Mouse (Mus musculus): ENCODE measurements at regions not wholly inside any gene's neighbourhood (a gene's known extent, or its start where the extent isn't known, plus 50 kb on each side); places are given as distances from the start of the nearest gene placed in this dataset.
A peak's percentile ranks its signal among the peaks of the same experiment; 100 is the strongest.

GRCm38 (mm10) chr13:107325707-107326495 is 304.0 kb upstream of the Kif2a start:
- DNase-seq (ENCODE audit: low spot score in 2 of 2), result peak; percentile 51 to 69
- intact Hi-C loops (cut with DNase I), result loop anchor here (2.0 to 10.0 kb wide), 3 partner anchors 561 to 827 kb away; partner anchors contain the start of gene Smim15

GRCm38 (mm10) chr13:107314746-107315145 is 292.8 kb upstream of the Kif2a start:
- DNase-seq (ENCODE audit: low spot score in 2 of 2), result no peak

GRCm38 (mm10) chr13:107308958-107309639 is 287.2 kb upstream of the Kif2a start:
- peak in 1 of 2 experiments; percentile 15 for DNase-seq (ENCODE audit: low spot score in 2 of 2)
- intact Hi-C loops (cut with DNase I), result no loop called here

More at GRCm38 (mm10) chr13:107314746-107315145, 292.8 kb upstream of the Kif2a start:
- intact Hi-C loops (cut with DNase I), result no loop called here

- intact Hi-C loops (cut with DNase I), result no loop called here
- no peak for DNase-seq (ENCODE audit: low spot score in 2 of 2)
These were observed 286.5 kb upstream of the Kif2a start for GRCm38 (mm10) chr13:107308404-107308803.

GRCm38 (mm10) chr13:107306958-107307357 is 285.0 kb upstream of the Kif2a start:
- intact Hi-C loops (cut with DNase I), result no loop called here
- DNase-seq (ENCODE audit: low spot score in 2 of 2), result no peak

- no peak for DNase-seq (ENCODE audit: low spot score in 2 of 2)
- intact Hi-C loops (cut with DNase I), result no loop called here
These were observed 284.3 kb upstream of the Kif2a start for GRCm38 (mm10) chr13:107306232-107306631.

GRCm38 (mm10) chr13:107305738-107306137 is 283.8 kb upstream of the Kif2a start:
- intact Hi-C loops (cut with DNase I), result no loop called here
- no peak for DNase-seq (ENCODE audit: low spot score in 2 of 2)

GRCm38 (mm10) chr13:107303878-107304277 is 282.0 kb upstream of the Kif2a start:
- intact Hi-C loops (cut with DNase I), result no loop called here
- no peak for DNase-seq (ENCODE audit: low spot score in 2 of 2)

- intact Hi-C loops (cut with DNase I), result no loop called here
- DNase-seq (ENCODE audit: low spot score in 2 of 2), result no peak
These were observed 281.4 kb upstream of the Kif2a start for GRCm38 (mm10) chr13:107303322-107303721.

- intact Hi-C loops (cut with DNase I), result no loop called here
- no peak for DNase-seq (ENCODE audit: low spot score in 2 of 2)
These were observed 278.9 kb upstream of the Kif2a start for GRCm38 (mm10) chr13:107300792-107301191.

- intact Hi-C loops (cut with DNase I), result no loop called here
- DNase-seq (ENCODE audit: low spot score in 2 of 2), result no peak
These were observed 242.7 kb upstream of the Kif2a start for GRCm38 (mm10) chr13:107264581-107264980.

- intact Hi-C loops (cut with DNase I), result no loop called here
- DNase-seq (ENCODE audit: low spot score in 2 of 2), result no peak
These were observed 239.6 kb upstream of the Kif2a start for GRCm38 (mm10) chr13:107261479-107262050.

GRCm38 (mm10) chr13:107260274-107260673 is 238.3 kb upstream of the Kif2a start:
- intact Hi-C loops (cut with DNase I), result no loop called here
- DNase-seq (ENCODE audit: low spot score in 2 of 2), result no peak

GRCm38 (mm10) chr13:107247792-107248505 is 226.0 kb upstream of the Kif2a start:
- intact Hi-C loops (cut with DNase I), result no loop called here
- peak; percentile 30 to 35 for DNase-seq (ENCODE audit: low spot score in 2 of 2)

GRCm38 (mm10) chr13:107246956-107247751 is 225.2 kb upstream of the Kif2a start:
- intact Hi-C loops (cut with DNase I), result no loop called here
- DNase-seq (ENCODE audit: low spot score in 2 of 2), result peak in 1 of 2 experiments; percentile 15

GRCm38 (mm10) chr13:107244173-107244572 is 222.2 kb upstream of the Kif2a start:
- intact Hi-C loops (cut with DNase I), result no loop called here
- peak in 1 of 2 experiments; percentile 21 for DNase-seq (ENCODE audit: low spot score in 2 of 2)

GRCm38 (mm10) chr13:107239035-107239387 is 217.1 kb upstream of the Kif2a start:
- intact Hi-C loops (cut with DNase I), result no loop called here
- peak in 1 of 2 experiments; percentile 20 for DNase-seq (ENCODE audit: low spot score in 2 of 2)

GRCm38 (mm10) chr13:107238364-107239034 is 216.6 kb upstream of the Kif2a start:
- intact Hi-C loops (cut with DNase I), result no loop called here
- no peak for DNase-seq (ENCODE audit: low spot score in 2 of 2)

GRCm38 (mm10) chr13:107219456-107219855 is 197.5 kb upstream of the Kif2a start:
- intact Hi-C loops (cut with DNase I), result no loop called here
- DNase-seq (ENCODE audit: low spot score in 2 of 2), result no peak

Measured in left cerebral cortex, postnatal 14 days (tissue).